Mouse (Mus musculus) heart, postnatal 4 days (tissue): ENCODE measurements around the gene Bicra. TPM values are rescaled to one million over a fixed set of nuclear protein-coding genes. Genes with fewer than 3 reads are reported as not detected.

Experiments used
- DNase-seq: peaks from one replicate; pipeline ENCODE4 v3.0.0; 2021
- total RNA-seq, 2 experiments: library from RNA; stranded (reverse); gene quantifications; 2 replicates each; pipeline ENCODE4 v1.2.3; 2021

Gene Bicra
- total RNA-seq, 2 experiments from 2014 or later: 7.6 to 7.8 TPM

DNA sequence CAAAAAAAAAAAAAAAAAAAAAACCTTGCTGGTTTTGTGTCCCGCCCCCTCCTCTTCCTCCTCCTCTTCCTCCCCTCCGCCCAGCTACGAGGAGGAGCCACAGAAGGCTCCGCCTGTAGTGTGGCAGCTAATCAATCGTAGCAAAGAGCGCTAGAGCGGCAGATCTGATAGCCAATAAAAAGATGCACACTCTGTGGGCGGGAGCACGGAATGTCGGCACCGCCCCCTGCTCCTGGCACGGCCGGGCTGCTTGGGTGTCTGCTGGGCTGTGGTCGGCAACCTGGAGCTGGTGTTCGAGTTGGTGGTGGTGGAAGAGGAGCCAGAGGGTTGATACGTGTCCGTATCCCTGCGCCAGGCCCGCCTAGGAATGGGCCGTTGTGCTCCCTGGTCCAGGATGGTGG, 443 bp upstream of the Bicra start:
- peak; percentile 98 for DNase-seq

DNA sequence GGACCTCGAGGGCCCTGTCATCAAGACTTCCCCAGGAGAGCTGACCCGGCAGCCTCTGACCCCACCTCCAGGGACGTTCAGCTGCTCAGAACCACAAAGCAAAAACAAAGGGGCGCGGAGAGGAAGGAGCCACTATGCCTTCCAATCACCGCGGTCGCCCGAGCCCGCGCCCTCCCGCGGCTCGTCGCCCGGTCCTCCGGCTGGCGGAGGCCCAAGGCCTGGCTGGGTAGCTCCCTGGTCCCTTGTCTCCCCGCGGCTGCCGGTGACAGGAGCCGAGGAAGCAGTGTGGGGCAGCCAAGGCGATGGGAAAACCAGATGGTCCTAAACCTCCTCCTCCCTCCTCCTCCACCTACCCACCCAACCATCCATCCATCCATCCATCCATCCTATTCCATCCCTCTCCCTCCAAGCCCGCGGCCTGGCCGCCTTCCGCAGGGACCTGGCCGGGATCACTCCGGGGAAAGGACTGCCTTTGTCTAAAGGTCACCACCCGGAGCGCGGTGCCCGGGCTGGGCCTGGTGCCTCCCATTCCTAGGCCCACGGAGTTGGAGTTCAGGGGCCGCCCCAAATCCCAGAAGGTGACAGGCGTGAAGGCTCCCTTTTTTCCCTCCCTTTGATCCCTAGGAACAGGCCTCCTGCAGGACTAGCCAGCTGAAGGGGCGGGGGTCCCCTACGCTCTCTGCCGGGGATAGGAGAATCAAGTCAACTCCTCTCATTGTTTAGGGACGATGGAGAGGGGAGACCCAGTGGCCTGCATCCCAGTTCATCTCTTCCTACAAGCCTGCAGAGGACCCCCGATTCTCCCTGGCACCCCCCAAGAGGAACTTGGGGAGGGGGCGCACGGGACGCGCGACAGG, 1.0 kb downstream of the Bicra start:
- DNase-seq: peak; percentile 83

DNA sequence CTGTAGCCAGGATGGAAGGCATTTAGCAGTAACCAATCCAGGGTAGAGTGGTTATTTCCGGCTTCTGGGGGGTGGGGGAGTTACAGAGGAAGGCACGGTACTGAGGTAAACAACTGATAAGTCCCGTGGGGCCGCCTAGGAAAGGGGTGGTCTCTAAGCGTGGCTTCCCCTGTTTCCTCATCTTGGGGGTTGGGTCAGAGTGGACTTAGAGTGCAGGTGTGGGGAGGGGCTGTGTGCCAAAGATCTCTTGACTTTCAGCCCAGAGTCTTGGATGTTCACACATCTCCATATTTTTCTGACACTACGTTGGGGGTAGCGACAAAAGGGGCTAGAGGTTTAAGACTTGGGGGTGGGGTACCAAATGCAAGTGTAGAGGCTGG, 1.6 kb downstream of the Bicra start:
- peak; percentile 65 for DNase-seq

GRCm38 (mm10) chr7:16045538-16045937, 2.2 kb downstream of the Bicra start:
- no peak for DNase-seq

DNA sequence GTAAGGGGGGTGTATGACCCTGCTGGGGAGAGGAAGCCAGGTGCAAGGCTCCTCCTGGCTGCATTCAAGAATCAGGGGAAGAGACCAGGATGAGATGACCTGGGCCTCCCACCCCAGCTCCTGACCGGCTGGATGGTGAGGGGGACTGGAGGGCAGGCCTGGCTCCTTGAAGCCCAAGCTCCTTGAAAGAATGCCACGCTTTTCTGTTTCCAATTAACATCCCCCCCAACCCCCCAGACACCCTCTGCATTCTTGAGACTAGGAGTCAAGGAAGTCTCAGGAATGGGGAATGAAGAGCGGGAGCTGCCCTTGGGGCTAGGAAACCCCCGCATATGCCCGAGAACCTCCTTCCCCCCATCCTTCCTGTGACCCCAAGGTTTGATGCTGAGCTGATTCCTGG, 3.2 kb downstream of the Bicra start:
- DNase-seq: no peak

DNA sequence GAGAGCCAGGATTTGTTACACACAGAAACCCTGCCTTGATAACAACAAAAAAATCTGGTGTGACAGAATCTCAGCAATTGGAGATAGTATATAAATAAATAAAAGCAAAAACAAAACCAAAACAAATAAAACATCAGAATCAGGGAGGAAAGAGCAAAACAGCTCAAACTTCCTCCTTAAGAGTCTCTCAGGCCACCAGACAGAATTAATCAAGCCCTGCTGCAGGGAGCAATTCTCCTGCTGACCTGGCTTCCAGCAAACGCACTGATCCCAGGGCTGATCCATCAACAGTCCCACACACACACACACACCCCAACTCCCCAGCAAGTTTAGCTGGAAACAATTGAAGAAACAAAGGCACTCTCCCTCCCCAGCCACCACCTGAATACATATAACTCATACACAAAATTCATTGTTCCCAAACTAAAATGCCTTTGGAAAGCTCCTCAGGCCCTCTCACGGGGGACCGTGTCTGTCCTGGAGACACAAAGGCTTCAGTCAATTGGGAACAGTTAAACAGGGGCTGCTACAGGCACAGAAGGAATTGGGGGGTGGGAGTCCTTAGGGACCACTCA, 3.8 kb downstream of the Bicra start:
- DNase-seq: no peak

DNA sequence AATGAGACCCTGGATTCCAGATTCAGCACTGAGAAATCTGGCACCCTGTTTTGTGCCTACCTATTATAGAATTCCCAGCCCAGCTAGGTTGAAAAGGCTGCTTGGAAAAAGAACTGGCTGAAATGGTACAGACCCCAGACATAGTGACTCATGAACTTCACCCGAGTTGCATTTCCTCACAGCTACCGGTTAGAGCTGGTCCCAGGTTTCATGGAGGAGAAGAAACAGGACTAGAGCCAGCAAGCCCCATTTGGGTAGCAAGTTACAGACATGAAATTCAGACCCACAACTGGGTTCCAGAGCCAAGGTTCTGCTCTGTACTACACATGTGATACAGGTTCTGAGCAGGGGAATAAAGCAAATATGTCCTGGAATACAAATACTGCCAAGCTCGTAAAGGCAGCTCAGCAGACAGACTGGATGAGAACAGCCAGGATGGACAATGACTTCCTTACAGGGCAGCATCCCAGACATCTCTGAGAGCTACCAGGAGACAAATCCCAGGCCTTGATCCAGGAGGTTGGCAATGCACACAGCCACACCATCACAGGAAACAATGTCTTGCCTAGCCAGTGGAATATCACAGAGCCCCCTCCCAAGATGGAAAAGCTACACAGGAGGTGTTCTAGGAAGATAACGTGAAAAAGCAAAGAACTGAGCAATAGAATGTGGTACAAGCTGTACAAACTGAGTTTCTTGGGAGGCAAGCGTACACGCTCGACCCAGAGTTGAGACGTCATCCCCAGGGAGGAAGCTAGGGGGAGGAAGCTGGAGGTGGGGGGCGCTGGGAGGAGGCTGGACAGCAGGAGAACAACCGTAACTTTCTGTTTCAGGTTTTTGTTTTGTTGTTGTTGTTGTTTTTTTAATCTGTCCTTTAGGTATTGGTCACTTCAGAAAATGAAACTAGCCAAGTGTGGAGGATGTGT, 4.6 kb downstream of the Bicra start:
- no peak for DNase-seq

- no peak for DNase-seq
These were observed 6.5 kb downstream of the Bicra start for GRCm38 (mm10) chr7:16041208-16041607.

GRCm38 (mm10) chr7:16039363-16039762, 8.4 kb downstream of the Bicra start:
- DNase-seq: no peak

DNA sequence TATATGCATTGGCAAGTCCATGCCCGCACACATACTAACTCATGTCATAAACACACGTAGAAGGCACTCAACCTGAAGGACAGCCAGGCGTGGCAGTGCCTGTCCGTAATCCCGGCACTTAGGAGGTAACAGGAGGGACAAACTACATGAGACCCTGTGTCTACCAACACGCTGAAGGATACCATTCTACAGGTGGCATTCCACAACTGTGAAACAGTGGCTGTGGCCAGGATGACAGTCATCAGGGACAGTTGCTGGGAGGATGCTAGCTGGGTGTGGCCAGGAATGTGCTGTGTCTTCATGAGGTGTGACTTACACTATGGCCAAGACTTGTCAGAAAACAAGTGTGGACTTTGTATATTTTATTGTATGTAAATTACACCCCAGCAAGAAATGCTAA, 10.7 kb downstream of the Bicra start:
- DNase-seq: no peak

DNA sequence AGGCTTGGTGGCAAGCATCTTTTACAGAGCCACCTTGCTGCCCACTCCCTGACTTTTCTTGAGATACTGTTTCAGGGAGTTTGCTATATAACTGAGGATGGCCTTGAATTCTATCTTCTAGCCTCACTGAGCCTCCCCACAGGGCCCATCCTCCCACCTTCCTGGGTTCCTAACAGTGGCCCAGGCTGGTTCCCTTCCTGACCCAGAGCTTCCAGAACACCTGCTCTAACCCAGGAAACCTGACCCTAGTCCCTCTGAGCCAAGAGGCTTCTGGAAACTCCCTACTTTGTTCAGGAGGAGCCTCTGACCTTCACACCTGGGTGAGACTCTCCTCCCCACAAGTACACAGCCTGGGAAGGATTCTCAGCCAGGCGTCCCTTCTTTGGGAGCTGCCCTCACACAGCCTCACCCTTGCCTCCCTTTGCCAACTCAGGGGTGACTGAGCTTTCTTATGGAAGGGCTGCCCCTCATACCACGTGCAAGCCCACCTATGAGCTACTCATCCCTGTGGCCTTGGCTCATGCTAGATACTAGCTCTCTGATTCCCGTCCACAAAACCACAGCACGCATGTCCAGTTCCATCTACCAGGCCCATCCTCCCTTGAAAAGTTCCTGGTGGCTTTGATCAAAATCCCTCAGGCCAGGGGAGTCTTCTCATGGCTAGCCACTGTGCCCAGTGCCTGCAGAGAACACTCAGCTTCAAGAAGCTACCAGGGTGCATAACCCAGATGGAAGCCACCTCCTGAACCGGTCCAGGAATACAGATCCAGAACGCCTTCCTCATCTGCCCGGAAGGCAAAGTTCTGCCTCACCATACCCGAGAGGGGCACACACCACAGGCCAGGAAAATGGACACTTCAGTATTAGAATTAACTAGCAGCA, 13.9 kb downstream of the Bicra start:
- DNase-seq: no peak

GRCm38 (mm10) chr7:16033059-16033458, 14.7 kb downstream of the Bicra start:
- DNase-seq: no peak

DNA sequence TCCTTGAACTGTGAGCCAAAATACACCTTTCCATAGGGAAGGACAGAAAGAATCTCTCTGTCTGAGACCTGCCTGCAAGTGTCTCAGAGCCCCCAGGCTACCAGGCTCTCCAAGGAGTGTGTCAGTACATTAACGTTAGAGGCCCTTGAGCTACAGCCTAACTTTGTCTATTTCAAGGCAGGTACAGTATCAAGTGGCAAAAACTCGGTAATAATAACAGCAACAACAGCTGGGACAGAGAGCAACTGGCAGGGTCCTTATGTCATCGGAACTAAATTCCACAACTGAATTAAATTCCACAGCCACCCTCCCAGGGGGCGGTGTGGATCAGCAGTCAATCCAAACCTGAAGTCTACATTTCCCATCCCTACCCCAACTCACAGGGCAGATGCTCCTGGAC, 16.6 kb downstream of the Bicra start:
- DNase-seq: no peak

GRCm38 (mm10) chr7:16028102-16028927, 19.4 kb downstream of the Bicra start:
- DNase-seq: no peak

GRCm38 (mm10) chr7:16024603-16025222, 23.0 kb downstream of the Bicra start:
- DNase-seq: no peak

- no peak for DNase-seq
These were observed 28.2 kb downstream of the Bicra start for GRCm38 (mm10) chr7:16019256-16020094.

GRCm38 (mm10) chr7:16018016-16018810, 29.5 kb downstream of the Bicra start:
- DNase-seq: peak; percentile 38

DNA sequence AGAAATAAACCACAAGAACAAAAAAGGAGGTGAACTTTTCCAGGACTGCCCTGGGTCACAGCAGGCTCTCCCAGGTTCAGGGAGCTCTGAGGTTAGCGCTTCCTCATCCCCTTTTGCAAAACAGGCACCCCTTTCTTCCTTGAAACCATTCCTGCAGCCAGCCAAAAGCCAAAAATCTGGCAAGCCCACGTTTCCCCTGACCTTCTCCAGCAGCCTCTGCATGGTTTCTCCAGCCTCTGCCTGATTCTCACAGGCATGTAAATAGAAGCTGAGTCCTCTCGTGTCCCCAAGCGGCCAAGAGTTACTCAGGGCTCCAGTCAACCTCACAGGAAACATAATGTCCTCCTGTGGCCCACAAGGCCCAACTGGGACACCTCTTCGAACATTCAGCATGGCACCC, 32.3 kb downstream of the Bicra start:
- no peak for DNase-seq
